Mouse (Mus musculus) heart, adult 2 months (tissue): Measurements from ENCODE around the gene Gm37240.

Experiments used
- CTCF ChIP-seq: fragments of 200-600 bp; IDR thresholded peaks from 2 replicates; pipeline ENCODE4 v1.8.1; 2022; ENCODE audit warnings: antibody characterized with exemption, mild to moderate bottlenecking, moderate library complexity
- POLR2A ChIP-seq: fragments of 200-500 bp; IDR thresholded peaks from 2 replicates; pipeline ENCODE4 v1.6.1; 2011; ENCODE audit warnings: mild to moderate bottlenecking, low read depth, low read length, control low read depth; ENCODE audit not compliant: insufficient read depth

DNA sequence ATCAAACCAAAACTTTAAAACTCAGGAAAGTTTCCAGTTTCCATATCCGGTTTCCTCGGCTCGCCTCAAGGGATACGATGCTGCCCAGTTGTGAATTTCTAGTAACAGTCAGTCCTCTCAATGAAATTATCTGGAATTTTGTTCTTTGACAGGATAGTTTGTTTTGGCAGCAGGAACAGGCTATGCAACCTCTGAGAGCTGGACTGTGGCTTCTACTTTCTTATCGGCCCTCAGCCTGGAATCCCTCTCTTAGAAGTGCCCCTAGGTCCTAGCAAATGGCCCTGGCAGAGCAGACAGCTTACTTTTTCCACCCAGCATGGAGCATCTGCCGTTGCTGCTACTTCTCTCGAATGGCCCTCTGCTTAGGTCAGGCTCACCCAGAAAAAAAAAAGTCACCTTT lies 755.4 kb downstream of the Gm37240 start:
- TF ChIP-seq POLR2A (no peak), CTCF (no peak)
